Mouse (Mus musculus) embryonic fibroblast, embryonic 13.5 days (primary cell): ENCODE measurements around the gene Wasf3.

Source experiments
- CTCF ChIP-seq: IDR thresholded peaks from 2 replicates; pipeline ENCODE4 v1.5.1; 2011; ENCODE audit warnings: mild to moderate bottlenecking, control low read depth, low read length, moderate library complexity, borderline replicate concordance; ENCODE audit not compliant: insufficient read depth
- POLR2A ChIP-seq: IDR thresholded peaks from 2 replicates; pipeline ENCODE4 v1.6.1; 2011; ENCODE audit warnings: low read depth, mild to moderate bottlenecking, control low read depth, low read length, moderate library complexity

DNA sequence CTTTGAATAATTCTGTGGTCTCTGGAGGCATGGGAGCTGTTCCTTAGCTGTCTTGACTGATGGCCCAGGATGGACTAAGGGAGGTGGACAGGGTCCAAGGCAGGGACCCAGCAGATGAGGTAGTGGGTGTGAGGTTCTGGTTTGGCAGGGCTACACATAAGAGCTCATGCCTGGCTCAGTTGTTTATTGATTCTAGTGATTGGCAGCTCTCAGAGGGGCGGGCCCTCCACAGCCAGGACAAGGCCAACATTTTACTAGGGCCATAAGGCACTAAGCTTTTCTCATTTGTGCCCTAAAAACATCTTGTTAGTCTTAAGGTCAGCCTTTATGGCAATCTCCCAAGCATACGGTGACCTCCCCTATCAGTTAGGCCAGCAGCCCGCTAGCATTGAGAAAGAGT is 47.0 kb downstream of the Wasf3 start:
- TF ChIP-seq CTCF (no peak), POLR2A (no peak)
